Mouse (Mus musculus): ENCODE data around the gene Gm45717. TPM values are rescaled to one million over a fixed set of nuclear protein-coding genes. Genes with fewer than 3 reads are reported as not detected.

The Gm45717 gene
- polyA plus RNA-seq, 1 experiment from 2014 or later = 0.46 TPM

GRCm38 (mm10) chr7:140943356-140943755, 12.4 kb downstream of the Gm45717 start:
- no peak overlapping the region for H3K27ac ChIP-seq (ENCODE audit: low read depth, low read length)
- ATAC-seq (replicated peaks; ENCODE audit: insufficient number of reproducible peaks, low FRiP score, low TSS enrichment) = no peak
- peaks cover 3% of the 10 kb centered on the region; the same call in 1 of the 2 replicates for H3K27me3 ChIP-seq (ENCODE audit: control insufficient read depth, insufficient read depth, low read length)
- no peaks in the 10 kb centered on the region for H3K36me3 ChIP-seq (ENCODE audit: control insufficient read depth, insufficient read depth, low read length)
- H3K4me2 ChIP-seq = no peak overlapping the region
- H3K9me3 ChIP-seq (replicated peaks; ENCODE audit: control insufficient read depth, low read length) = no peaks in the 10 kb centered on the region
- WGBS (ENCODE audit: insufficient replicate concordance) = 78% methylated on average over 4 of the region's 4 CpGs
- peaks cover 5% of the 10 kb centered on the region for H3K4me1 ChIP-seq (ENCODE audit: control insufficient read depth, insufficient read depth, low read length)
- H3K9ac ChIP-seq (ENCODE audit: low read depth, low read length) = no peak overlapping the region
- no peak overlapping the region for H3K4me3 ChIP-seq (ENCODE audit: low read depth, low read length)

- peaks cover 2% of the 10 kb centered on the region; the same call in 1 of the 2 replicates for H3K4me1 ChIP-seq (ENCODE audit: control insufficient read depth, insufficient read depth, low read length)
- no peak overlapping the region for H3K27ac ChIP-seq (ENCODE audit: low read depth, low read length)
- no peaks in the 10 kb centered on the region for H3K36me3 ChIP-seq (ENCODE audit: control insufficient read depth, insufficient read depth, low read length)
- H3K4me2 ChIP-seq = no peak overlapping the region
- no peak for ATAC-seq (replicated peaks; ENCODE audit: insufficient number of reproducible peaks, low FRiP score, low TSS enrichment)
- no peaks in the 10 kb centered on the region for H3K9me3 ChIP-seq (replicated peaks; ENCODE audit: control insufficient read depth, low read length)
- H3K27me3 ChIP-seq (ENCODE audit: control insufficient read depth, insufficient read depth, low read length) = peaks cover 3% of the 10 kb centered on the region; the same call in 1 of the 2 replicates
- WGBS (ENCODE audit: insufficient replicate concordance) = 88% methylated on average over 10 of the region's 10 CpGs
- no peak overlapping the region for H3K4me3 ChIP-seq (ENCODE audit: low read depth, low read length)
- H3K9ac ChIP-seq (ENCODE audit: low read depth, low read length) = no peak overlapping the region
Measured at GRCm38 (mm10) chr7:140942811-140943210, 12.9 kb downstream of the Gm45717 start.

GRCm38 (mm10) chr7:140942341-140942740, 13.4 kb downstream of the Gm45717 start:
- Histone ChIP-seq H3K4me1 (ENCODE audit: control insufficient read depth, insufficient read depth, low read length) (peaks cover 2% of the 10 kb centered on the region; the same call in 1 of the 2 replicates), H3K36me3 (ENCODE audit: control insufficient read depth, insufficient read depth, low read length) (no peaks in the 10 kb centered on the region), H3K27me3 (ENCODE audit: control insufficient read depth, insufficient read depth, low read length) (peaks cover 3% of the 10 kb centered on the region; the same call in 1 of the 2 replicates), H3K4me2 (peak overlapping the region; percentile 79), H3K9me3 (replicated peaks; ENCODE audit: control insufficient read depth, low read length) (no peaks in the 10 kb centered on the region), H3K27ac (ENCODE audit: low read depth, low read length) (peak overlapping the region; percentile 85), H3K4me3 (ENCODE audit: low read depth, low read length) (peak overlapping the region; percentile 53), H3K9ac (ENCODE audit: low read depth, low read length) (peak overlapping the region; percentile 86)
- no peak for ATAC-seq (replicated peaks; ENCODE audit: insufficient number of reproducible peaks, low FRiP score, low TSS enrichment)
- 61% methylated on average over 9 of the region's 9 CpGs for WGBS (ENCODE audit: insufficient replicate concordance)

- peak; percentile 82 for ATAC-seq (replicated peaks; ENCODE audit: insufficient number of reproducible peaks, low FRiP score, low TSS enrichment)
- no peaks in the 10 kb centered on the region for H3K36me3 ChIP-seq (ENCODE audit: control insufficient read depth, insufficient read depth, low read length)
- H3K27me3 ChIP-seq (ENCODE audit: control insufficient read depth, insufficient read depth, low read length) = peaks cover 3% of the 10 kb centered on the region; the same call in 1 of the 2 replicates
- H3K4me3 ChIP-seq (ENCODE audit: low read depth, low read length) = peak within 1 kb of the TSS; percentile 53
- H3K27ac ChIP-seq (ENCODE audit: low read depth, low read length) = peak within 1 kb of the TSS; percentile 85
- peaks cover 1% of the 10 kb centered on the region; the same call in 1 of the 2 replicates for H3K4me1 ChIP-seq (ENCODE audit: control insufficient read depth, insufficient read depth, low read length)
- H3K4me2 ChIP-seq = peak within 1 kb of the TSS; percentile 79
- H3K9ac ChIP-seq (ENCODE audit: low read depth, low read length) = peak within 1 kb of the TSS; percentile 86
- 3% methylated on average over 33 of the region's 33 CpGs for WGBS (ENCODE audit: insufficient replicate concordance)
- H3K9me3 ChIP-seq (replicated peaks; ENCODE audit: control insufficient read depth, low read length) = no peaks in the 10 kb centered on the region
Measured at GRCm38 (mm10) chr7:140941222-140942051, 14.3 kb downstream of the Gm45717 start, which contains the start of gene Pgghg. TSS of gene Pgghg (plus strand) at chr7:140941391.

- H3K27me3 ChIP-seq (ENCODE audit: control insufficient read depth, insufficient read depth, low read length) = peaks cover 7% of the 10 kb centered on the region; the same call in 1 of the 2 replicates
- WGBS (ENCODE audit: insufficient replicate concordance) = 15% methylated on average over 8 of the region's 8 CpGs
- 0 out of 2 replicates have a peak, but pooled peaks have one; percentile 22 for ATAC-seq (replicated peaks; ENCODE audit: insufficient number of reproducible peaks, low FRiP score, low TSS enrichment)
- H3K4me3 ChIP-seq (ENCODE audit: low read depth, low read length) = no peak overlapping the region
- H3K4me2 ChIP-seq = no peak overlapping the region
- H3K4me1 ChIP-seq (ENCODE audit: control insufficient read depth, insufficient read depth, low read length) = no peaks in the 10 kb centered on the region; the same call in 1 of the 2 replicates
- H3K9me3 ChIP-seq (replicated peaks; ENCODE audit: control insufficient read depth, low read length) = no peaks in the 10 kb centered on the region
- H3K27ac ChIP-seq (ENCODE audit: low read depth, low read length) = no peak overlapping the region
- H3K36me3 ChIP-seq (ENCODE audit: control insufficient read depth, insufficient read depth, low read length) = no peaks in the 10 kb centered on the region
- H3K9ac ChIP-seq (ENCODE audit: low read depth, low read length) = no peak overlapping the region
Measured at GRCm38 (mm10) chr7:140939669-140940171, 16.0 kb downstream of the Gm45717 start.

GRCm38 (mm10) chr7:140938896-140939295, 16.8 kb downstream of the Gm45717 start:
- no peak overlapping the region for H3K27ac ChIP-seq (ENCODE audit: low read depth, low read length)
- no peak overlapping the region for H3K4me2 ChIP-seq
- ATAC-seq (replicated peaks; ENCODE audit: insufficient number of reproducible peaks, low FRiP score, low TSS enrichment) = no peak
- peaks cover 7% of the 10 kb centered on the region; the same call in 1 of the 2 replicates for H3K27me3 ChIP-seq (ENCODE audit: control insufficient read depth, insufficient read depth, low read length)
- no peaks in the 10 kb centered on the region; the same call in 1 of the 2 replicates for H3K4me1 ChIP-seq (ENCODE audit: control insufficient read depth, insufficient read depth, low read length)
- no peaks in the 10 kb centered on the region for H3K9me3 ChIP-seq (replicated peaks; ENCODE audit: control insufficient read depth, low read length)
- no peaks in the 10 kb centered on the region for H3K36me3 ChIP-seq (ENCODE audit: control insufficient read depth, insufficient read depth, low read length)
- 27% methylated on average over 2 of the region's 2 CpGs for WGBS (ENCODE audit: insufficient replicate concordance)
- no peak overlapping the region for H3K4me3 ChIP-seq (ENCODE audit: low read depth, low read length)
- H3K9ac ChIP-seq (ENCODE audit: low read depth, low read length) = no peak overlapping the region

- Histone ChIP-seq H3K9ac (ENCODE audit: low read depth, low read length) (no peak overlapping the region), H3K4me1 (ENCODE audit: control insufficient read depth, insufficient read depth, low read length) (no peaks in the 10 kb centered on the region; the same call in 1 of the 2 replicates), H3K9me3 (replicated peaks; ENCODE audit: control insufficient read depth, low read length) (no peaks in the 10 kb centered on the region), H3K36me3 (ENCODE audit: control insufficient read depth, insufficient read depth, low read length) (no peaks in the 10 kb centered on the region), H3K4me3 (ENCODE audit: low read depth, low read length) (no peak overlapping the region), H3K27me3 (ENCODE audit: control insufficient read depth, insufficient read depth, low read length) (peaks cover 7% of the 10 kb centered on the region; the same call in 1 of the 2 replicates), H3K27ac (ENCODE audit: low read depth, low read length) (no peak overlapping the region), H3K4me2 (no peak overlapping the region)
- 46% methylated on average over 3 of the region's 3 CpGs for WGBS (ENCODE audit: insufficient replicate concordance)
- ATAC-seq (replicated peaks; ENCODE audit: insufficient number of reproducible peaks, low FRiP score, low TSS enrichment) = no peak
Measured at GRCm38 (mm10) chr7:140938436-140938835, 17.3 kb downstream of the Gm45717 start.

- H3K9me3 ChIP-seq (replicated peaks; ENCODE audit: control insufficient read depth, low read length) = no peaks in the 10 kb centered on the region
- H3K4me2 ChIP-seq = no peak overlapping the region
- H3K9ac ChIP-seq (ENCODE audit: low read depth, low read length) = no peak overlapping the region
- peaks cover 3% of the 10 kb centered on the region; the same call in 1 of the 2 replicates for H3K4me1 ChIP-seq (ENCODE audit: control insufficient read depth, insufficient read depth, low read length)
- H3K36me3 ChIP-seq (ENCODE audit: control insufficient read depth, insufficient read depth, low read length) = no peaks in the 10 kb centered on the region
- 83% methylated on average over 6 of the region's 6 CpGs for WGBS (ENCODE audit: insufficient replicate concordance)
- ATAC-seq (replicated peaks; ENCODE audit: insufficient number of reproducible peaks, low FRiP score, low TSS enrichment) = no peak
- peaks cover 43% of the 10 kb centered on the region for H3K27me3 ChIP-seq (ENCODE audit: control insufficient read depth, insufficient read depth, low read length)
- no peak overlapping the region for H3K27ac ChIP-seq (ENCODE audit: low read depth, low read length)
- H3K4me3 ChIP-seq (ENCODE audit: low read depth, low read length) = no peak overlapping the region
Measured at GRCm38 (mm10) chr7:140927181-140927580, 28.6 kb downstream of the Gm45717 start.

Data from heart, embryonic 11.5 days (tissue).